In the genomic region with DNA sequence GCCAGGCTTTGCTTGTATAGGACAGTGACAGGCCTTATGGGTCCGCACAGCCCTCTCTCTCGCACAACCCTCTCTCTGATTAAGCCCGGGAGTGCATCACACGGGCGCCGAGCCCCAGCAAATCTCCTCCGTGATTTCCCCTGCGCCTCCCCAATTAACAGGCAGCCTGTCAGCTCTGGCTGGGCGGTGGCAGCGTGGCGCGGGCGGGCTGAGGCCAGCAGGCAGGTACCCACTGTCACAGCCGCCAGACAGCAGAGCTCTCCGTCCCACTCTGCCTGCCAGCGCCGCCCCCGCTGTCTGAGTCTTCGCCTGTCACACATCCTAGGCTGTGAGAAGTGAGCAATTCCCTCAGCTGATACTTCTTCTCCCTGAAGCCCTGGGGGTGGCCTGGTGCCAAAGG, we compare ENCODE assay signal across 9 mouse cellular contexts.
DNase-seq lines count a peak whose midpoint lies in the region; ATAC-seq lines count a peak whose summit lies in the region.
"Had no signal": no experiment of that assay in that cellular context is flagged by ENCODE, and none has a peak within 500 bp of the region (broad histone marks: within the 10 kb centered on the region; RNA-seq: fewer than 3 reads in every experiment).

No protein-coding gene starts in this region.

- WGBS in heart, embryonic 11.5 days (ENCODE audit: insufficient replicate concordance): 7% methylated on average over 19 of the region's 19 CpGs

- intact Hi-C loops in heart, postnatal 25 days (cut with DNase I): no loop called here

- peak overlapping the region; percentile 28 for H3K4me3 ChIP-seq in heart, embryonic 11.5 days (ENCODE audit: low read depth, low read length)
- H3K4me3 ChIP-seq: erythroblast, embryonic 14.5 days had no signal

- no peak for DNase-seq in heart, postnatal 25 days (ENCODE audit: low spot score)
- peak; percentile 29 for DNase-seq in ZHBTc4 (ENCODE audit: low read depth, low spot score)
- DNase-seq in frontal cortex, adult 2 months (ENCODE audit: extremely low spot score in 1 of 2, low spot score in 1 of 2): peak; percentile 72 to 86
- DNase-seq in left cerebral cortex, adult 8-10 months (ENCODE audit: low spot score in 2 of 2): peak; percentile 49 to 88
- peak; percentile 82 to 84 for DNase-seq in right cerebral cortex, adult 2 months (ENCODE audit: low spot score in 2 of 2)
- no peak for DNase-seq in natural killer cell, adult 2 months (ENCODE audit: low spot score in 2 of 2)
- no peak for DNase-seq in yolk sac, embryonic 10.5 days (ENCODE audit: low spot score)

- peak overlapping the region; percentile 65 for H3K4me2 ChIP-seq in heart, embryonic 11.5 days

- ATAC-seq in heart, embryonic 11.5 days (replicated peaks; ENCODE audit: insufficient number of reproducible peaks, low FRiP score, low TSS enrichment): no peak

- H3K4me1 ChIP-seq in heart, embryonic 11.5 days (ENCODE audit: control insufficient read depth, insufficient read depth, low read length): 0 out of 2 replicates have a peak, but pooled peaks cover 7% of the 10 kb centered on the region

- H3K9me3 ChIP-seq in heart, embryonic 11.5 days (replicated peaks; ENCODE audit: control insufficient read depth, low read length): no peaks in the 10 kb centered on the region

- no peak overlapping the region for H3K27ac ChIP-seq in heart, embryonic 11.5 days (ENCODE audit: low read depth, low read length)

- H3K27me3 ChIP-seq in heart, embryonic 11.5 days (ENCODE audit: control insufficient read depth, insufficient read depth, low read length): peaks cover 27% of the 10 kb centered on the region

- H3K9ac ChIP-seq in heart, embryonic 11.5 days (ENCODE audit: low read depth, low read length): peak overlapping the region; percentile 62; the same call in 1 of the 2 replicates

- H3K36me3 ChIP-seq in heart, embryonic 11.5 days (ENCODE audit: control insufficient read depth, insufficient read depth, low read length): no peaks in the 10 kb centered on the region

Comparison
In these comparisons a context has a peak if more than half of its experiments do, and no peak if none do; other contexts are left out.
1. DNase-seq: peak in ZHBTc4 (single experiment), frontal cortex, adult 2 months (2 of 2), left cerebral cortex, adult 8-10 months (2 of 2) and right cerebral cortex, adult 2 months (2 of 2); none in heart, postnatal 25 days (single experiment), natural killer cell, adult 2 months (0 of 2) and yolk sac, embryonic 10.5 days (single experiment).